Mouse (Mus musculus) c-Kit-positive CD71-positive TER-119-negative erythroid progenitor cells, embryonic 14.5 days (primary cell): ENCODE measurements around the gene Oxct2b.
"Not testable (repeated sequence)": the region's sequence is repeated elsewhere in the genome, so short reads cannot be mapped to it uniquely, and the experiment has no call there.

ENCODE experiments used
- DNase-seq: peaks from one replicate; pipeline ENCODE4 v3.0.0-alpha.2; 2013; ENCODE audit warnings: low read depth

Gene Oxct2b

GRCm38 (mm10) chr4:123112216-123112764 is 3.8 kb upstream of the Oxct2b start:
- no peak for DNase-seq

- DNase-seq, result not testable (repeated sequence)
Measured at GRCm38 (mm10) chr4:123114651-123115050, 1.4 kb upstream of the Oxct2b start.

- not testable (repeated sequence) for DNase-seq
Measured at GRCm38 (mm10) chr4:123116640-123117039, 574 bp downstream of the Oxct2b start.

- no peak for DNase-seq
Measured at GRCm38 (mm10) chr4:123121286-123121685, 5.2 kb downstream of the Oxct2b start.

GRCm38 (mm10) chr4:123126626-123127025 is 10.6 kb downstream of the Oxct2b start:
- DNase-seq, result no peak

- no peak for DNase-seq
Measured at GRCm38 (mm10) chr4:123127051-123127450, 11.0 kb downstream of the Oxct2b start.

GRCm38 (mm10) chr4:123137551-123137950 is 21.5 kb downstream of the Oxct2b start:
- DNase-seq, result no peak

- peak; percentile 85 for DNase-seq
Measured at GRCm38 (mm10) chr4:123139513-123140154, 23.6 kb downstream of the Oxct2b start, which contains the start of gene Ppie. Gene Ppie (minus strand): TSS chr4:123139951.

- DNase-seq, result no peak
Measured at GRCm38 (mm10) chr4:123147446-123148150, 31.5 kb downstream of the Oxct2b start.

GRCm38 (mm10) chr4:123152003-123152402 is 35.9 kb downstream of the Oxct2b start:
- DNase-seq, result no peak

- DNase-seq, result no peak
Measured at GRCm38 (mm10) chr4:123152976-123153375, 36.9 kb downstream of the Oxct2b start.

- DNase-seq, result peak; percentile 17
Measured at GRCm38 (mm10) chr4:123155004-123155403, 38.9 kb downstream of the Oxct2b start.

- DNase-seq, result no peak
Measured at GRCm38 (mm10) chr4:123155427-123155826, 39.4 kb downstream of the Oxct2b start.

GRCm38 (mm10) chr4:123155840-123156239 is 39.8 kb downstream of the Oxct2b start:
- DNase-seq, result no peak

GRCm38 (mm10) chr4:123160571-123160970 is 44.5 kb downstream of the Oxct2b start:
- DNase-seq, result no peak

- not testable (repeated sequence) for DNase-seq
Measured at GRCm38 (mm10) chr4:123161251-123161650, 45.2 kb downstream of the Oxct2b start.

- no peak for DNase-seq
Measured at GRCm38 (mm10) chr4:123162305-123162917, 46.3 kb downstream of the Oxct2b start.

GRCm38 (mm10) chr4:123164157-123164556 is 48.1 kb downstream of the Oxct2b start:
- DNase-seq, result no peak
